Mouse (Mus musculus): ENCODE measurements around the gene Samhd1.

Samhd1 gene

DNA sequence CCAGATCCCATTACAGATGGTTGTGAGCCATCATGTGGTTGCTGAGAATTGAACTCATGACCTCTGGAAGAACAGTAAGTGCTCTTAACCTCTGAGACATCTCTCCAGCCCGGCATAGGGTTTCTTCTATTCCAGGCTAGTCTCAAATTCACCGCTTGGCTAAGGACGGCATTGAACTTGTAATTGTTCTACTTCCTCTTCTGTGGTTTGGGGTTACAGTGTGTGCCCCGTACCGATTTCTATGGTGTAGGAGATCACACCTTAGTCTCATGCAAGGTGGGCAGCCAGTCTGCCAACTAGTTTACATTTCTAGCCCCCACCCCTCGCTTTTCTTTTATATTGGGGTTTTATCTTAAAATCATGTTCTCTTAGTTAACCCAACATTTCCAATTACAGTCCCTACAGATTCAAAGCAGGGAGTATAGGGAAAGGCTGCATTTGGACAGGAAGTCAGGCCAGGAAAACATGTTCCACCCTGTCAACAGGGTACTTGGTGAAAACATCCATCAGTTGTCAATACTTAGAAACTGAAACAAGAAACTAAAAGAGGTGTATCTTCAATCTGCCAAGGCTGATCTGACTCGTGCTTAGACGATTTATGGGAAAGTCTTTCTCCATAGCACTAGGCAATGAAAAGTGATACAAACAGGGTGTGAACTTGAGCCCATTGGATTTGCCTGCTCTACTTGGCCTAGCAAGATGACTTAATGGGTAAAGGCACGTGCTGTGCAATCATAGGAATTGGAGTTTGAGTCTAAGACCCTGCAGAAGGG, 3.1 kb upstream of the Samhd1 start:
- DNase-seq (ENCODE audit: extremely low read depth, insufficient read length, low spot score): no peak

DNA sequence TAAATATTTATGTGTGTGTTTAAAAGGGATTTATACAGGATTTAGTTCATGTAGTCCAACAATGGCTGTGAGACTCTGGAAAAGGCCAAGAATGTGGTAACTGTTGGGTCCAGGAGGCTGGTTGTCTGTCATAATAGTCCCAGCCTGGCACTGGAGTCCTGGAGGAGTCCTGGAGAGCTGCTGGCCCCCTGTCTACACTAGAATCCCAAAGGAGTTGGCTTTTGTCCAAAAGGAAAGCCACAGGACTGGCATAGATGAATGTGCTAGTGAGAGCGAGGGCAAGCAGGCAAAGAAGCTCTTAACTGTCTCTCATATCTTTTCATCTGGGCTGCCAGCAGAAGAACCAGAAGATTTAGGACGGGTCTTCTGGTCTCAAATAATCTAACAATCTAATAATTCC, 1.6 kb upstream of the Samhd1 start:
- DNase-seq (ENCODE audit: extremely low read depth, insufficient read length, low spot score): peak; percentile 41

- DNase-seq (ENCODE audit: extremely low read depth, insufficient read length, low spot score): no peak
These were observed 1.1 kb upstream of the Samhd1 start for GRCm38 (mm10) chr2:157136176-157136575.

- no peak for DNase-seq (ENCODE audit: extremely low read depth, insufficient read length, low spot score)
These were observed 560 bp upstream of the Samhd1 start for GRCm38 (mm10) chr2:157135529-157136120.

DNA sequence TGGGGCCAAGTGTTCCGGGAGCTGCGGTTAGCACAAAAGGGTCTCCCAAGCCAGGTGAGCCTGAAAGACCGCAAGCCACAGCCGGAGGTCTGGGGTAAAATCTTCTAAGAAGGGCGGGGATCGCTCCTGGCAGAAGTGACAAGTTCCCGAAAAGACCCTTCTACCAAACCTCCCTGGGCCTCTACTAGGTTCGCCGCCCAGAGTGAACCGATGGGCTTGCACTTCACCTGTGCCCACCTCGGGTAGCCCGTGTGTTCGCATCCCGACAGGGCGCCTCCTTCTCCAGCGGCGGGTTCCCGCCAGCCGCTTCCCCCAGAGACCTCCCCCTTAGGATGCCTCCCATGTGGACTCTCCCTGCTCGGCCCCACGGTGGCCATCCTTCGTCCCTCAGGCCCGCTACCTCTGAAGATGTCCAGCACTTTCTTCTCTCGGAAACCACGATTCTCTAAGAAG, 560 bp downstream of the Samhd1 start:
- no peak for DNase-seq (ENCODE audit: extremely low read depth, insufficient read length, low spot score)

GRCm38 (mm10) chr2:157133769-157134478, 1.1 kb downstream of the Samhd1 start:
- DNase-seq (ENCODE audit: extremely low read depth, insufficient read length, low spot score): no peak

DNA sequence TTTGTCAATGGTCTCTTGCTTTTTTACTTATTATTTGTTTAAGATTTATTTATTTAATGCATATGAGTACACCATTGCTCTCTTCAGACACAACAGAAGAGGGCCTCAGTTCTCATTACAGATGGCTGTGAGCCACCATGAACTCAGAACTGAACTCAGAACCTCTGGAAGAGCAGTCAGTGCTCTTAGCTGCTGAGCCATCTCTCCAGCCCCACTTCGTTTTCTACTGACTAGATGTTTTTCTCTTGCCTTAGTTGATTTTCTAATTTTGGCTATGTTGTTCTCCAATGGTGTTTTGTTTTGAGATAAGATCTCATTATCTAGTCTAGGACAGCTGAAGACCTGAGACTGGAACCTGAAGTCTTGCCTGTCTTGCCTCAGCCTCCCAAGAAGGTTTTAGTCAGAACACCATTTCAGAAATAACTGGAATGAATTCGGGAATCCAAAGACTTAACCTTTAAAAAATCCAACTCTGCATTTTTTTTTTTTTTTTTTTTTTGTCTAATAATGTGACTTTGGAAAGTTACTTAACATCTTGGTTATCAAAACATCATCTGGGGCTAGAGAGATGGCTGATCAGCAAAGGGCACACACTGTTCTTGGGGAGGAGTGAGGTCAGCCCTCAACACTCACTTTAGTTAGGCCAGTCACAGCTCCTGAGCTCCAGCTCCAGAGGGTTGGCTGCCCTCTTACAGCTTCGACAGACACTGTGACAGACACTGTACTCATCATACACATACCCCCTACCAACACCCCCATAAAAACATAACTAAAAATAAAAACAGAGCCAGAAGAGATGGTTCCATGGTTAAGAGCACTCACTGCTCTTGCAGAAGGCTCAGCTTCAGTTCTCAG, 2.2 kb downstream of the Samhd1 start:
- DNase-seq (ENCODE audit: extremely low read depth, insufficient read length, low spot score): no peak

DNA sequence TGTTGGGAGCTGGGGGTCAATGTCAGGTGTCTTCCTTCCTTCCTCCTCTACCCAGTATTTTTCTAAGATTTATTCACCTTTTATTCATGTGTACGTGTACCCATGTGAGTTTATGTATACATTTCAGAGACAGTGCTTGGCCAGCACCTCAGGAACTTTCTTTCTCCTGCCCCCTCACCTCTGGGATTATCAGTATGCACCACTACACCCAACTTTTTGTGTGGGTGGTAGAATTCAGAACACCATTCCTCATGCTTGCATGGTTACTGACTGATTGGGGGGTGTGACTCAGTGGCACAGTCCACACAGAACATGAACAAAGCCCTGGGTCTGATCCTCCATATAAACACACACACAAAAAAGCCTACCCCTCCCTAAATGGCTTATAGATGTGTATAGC, 3.0 kb downstream of the Samhd1 start:
- DNase-seq (ENCODE audit: extremely low read depth, insufficient read length, low spot score): no peak

- peak; percentile 29 for DNase-seq (ENCODE audit: extremely low read depth, insufficient read length, low spot score)
These were observed 4.1 kb downstream of the Samhd1 start for GRCm38 (mm10) chr2:157130813-157131514.

- DNase-seq (ENCODE audit: extremely low read depth, insufficient read length, low spot score): no peak
These were observed 5.4 kb downstream of the Samhd1 start for GRCm38 (mm10) chr2:157129601-157130164.

DNA sequence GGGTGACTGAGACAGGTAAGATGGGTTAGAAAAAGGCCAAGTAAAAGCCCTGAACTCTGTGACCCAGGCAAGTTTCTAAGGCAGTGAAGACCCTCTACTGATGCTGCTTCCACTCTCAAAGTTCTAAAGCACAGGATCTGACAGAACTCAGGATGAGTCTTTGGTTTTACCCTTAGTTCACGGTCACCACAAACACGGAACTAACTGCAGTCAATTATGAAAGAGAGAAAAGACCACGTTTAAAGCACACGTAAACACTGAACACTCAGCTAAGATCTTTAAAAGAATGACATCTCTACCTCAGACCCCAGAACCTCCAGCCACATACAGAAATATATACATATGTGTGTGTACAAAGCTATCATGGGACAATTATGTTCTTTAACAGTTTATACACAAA, 6.0 kb downstream of the Samhd1 start:
- no peak for DNase-seq (ENCODE audit: extremely low read depth, insufficient read length, low spot score)

DNA sequence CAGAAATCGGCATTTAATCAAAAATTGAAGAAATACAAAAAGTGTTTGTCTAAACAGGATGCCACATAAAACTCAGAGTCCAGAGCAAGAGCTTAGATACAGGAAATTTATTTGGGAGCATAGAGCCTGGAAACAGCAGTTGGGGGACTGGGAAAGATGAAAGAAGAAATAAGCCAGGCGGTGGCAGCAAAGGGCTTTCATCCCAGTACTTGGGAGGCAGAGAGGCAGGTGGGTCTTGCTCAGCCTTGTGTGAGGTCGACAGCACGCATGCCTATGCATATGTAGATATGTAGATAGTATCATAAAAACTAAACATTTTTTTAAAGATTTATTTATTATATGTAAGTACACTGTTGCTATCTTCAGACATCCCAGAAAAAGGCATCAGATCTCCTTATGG, 7.0 kb downstream of the Samhd1 start:
- no peak for DNase-seq (ENCODE audit: extremely low read depth, insufficient read length, low spot score)

GRCm38 (mm10) chr2:157127370-157127769, 7.7 kb downstream of the Samhd1 start:
- no peak for DNase-seq (ENCODE audit: extremely low read depth, insufficient read length, low spot score)

GRCm38 (mm10) chr2:157125246-157125645, 9.8 kb downstream of the Samhd1 start:
- DNase-seq (ENCODE audit: extremely low read depth, insufficient read length, low spot score): no peak

- no peak for DNase-seq (ENCODE audit: extremely low read depth, insufficient read length, low spot score)
These were observed 13.3 kb downstream of the Samhd1 start for GRCm38 (mm10) chr2:157121766-157122165.

DNA sequence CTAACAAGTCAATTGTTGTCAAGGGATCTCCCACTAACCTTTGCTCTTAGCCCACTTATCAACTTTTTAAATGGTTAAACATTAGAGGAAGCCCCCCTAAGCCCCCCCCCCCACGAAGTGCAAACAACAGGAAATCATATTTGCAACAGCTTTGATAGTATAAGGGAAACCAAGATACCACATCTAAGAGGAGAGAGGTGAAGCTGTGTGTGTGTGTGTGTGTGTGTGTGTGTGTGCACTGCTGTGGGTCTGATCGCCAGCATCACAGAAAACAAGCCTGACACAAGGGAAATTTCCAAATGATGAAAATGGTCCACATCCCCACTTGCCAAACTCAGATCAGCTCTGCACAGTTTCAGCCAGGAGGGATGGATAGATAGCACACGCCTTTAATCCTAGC, 16.0 kb downstream of the Samhd1 start:
- DNase-seq (ENCODE audit: extremely low read depth, insufficient read length, low spot score): no peak

GRCm38 (mm10) chr2:157118556-157118955, 16.5 kb downstream of the Samhd1 start:
- no peak for DNase-seq (ENCODE audit: extremely low read depth, insufficient read length, low spot score)

- DNase-seq (ENCODE audit: extremely low read depth, insufficient read length, low spot score): no peak
These were observed 18.1 kb downstream of the Samhd1 start for GRCm38 (mm10) chr2:157116964-157117363.

DNA sequence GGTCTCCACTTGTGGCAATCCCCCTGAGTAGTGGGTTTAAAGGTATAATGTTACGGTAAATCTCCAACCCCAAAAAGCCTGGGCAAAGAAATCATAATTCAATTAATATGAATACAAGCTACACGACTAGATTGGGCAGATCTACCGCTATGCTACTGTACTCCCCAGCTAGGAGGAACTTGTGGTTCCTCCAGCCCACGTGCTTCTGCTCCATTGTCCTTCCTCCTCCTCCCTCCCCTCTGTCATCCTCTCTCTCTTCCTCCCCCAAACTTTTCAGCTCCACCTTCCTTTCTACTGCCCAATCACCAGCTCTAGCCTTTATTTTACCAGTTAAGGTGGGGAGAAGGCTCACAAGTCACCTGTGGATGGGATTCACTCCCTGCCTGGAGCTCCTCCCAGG, 26.8 kb downstream of the Samhd1 start:
- DNase-seq (ENCODE audit: extremely low read depth, insufficient read length, low spot score): no peak

DNA sequence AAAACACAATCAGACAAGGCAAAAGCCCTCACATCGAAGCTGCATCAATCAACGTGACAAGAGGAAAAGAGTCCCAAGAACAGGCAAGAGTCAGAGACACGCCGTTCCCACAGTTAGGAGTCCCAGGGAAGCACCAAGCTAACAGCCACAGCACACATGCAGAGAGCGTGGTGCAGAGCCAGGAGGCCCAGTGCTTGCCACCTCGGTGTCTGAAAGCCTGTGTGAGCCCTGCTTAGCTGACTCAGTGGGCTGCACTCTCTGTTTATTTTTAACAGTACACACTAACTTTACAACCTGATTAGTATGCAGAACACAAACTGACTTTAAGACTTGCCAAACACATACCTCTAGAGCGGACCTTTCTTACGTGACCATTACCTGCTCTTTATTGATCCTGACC, 30.6 kb downstream of the Samhd1 start:
- DNase-seq (ENCODE audit: extremely low read depth, insufficient read length, low spot score): no peak

Data from 3134 (cell line).